Mouse (Mus musculus) stomach, embryonic 15.5 days (tissue): ENCODE measurements at regions not wholly inside any gene's neighbourhood (a gene's known extent, or its start where the extent isn't known, plus 50 kb on each side); places are given as distances from the start of the nearest gene placed in this dataset.

Experiments
- ATAC-seq: fragments of 200-750 bp; cut with Nextera tagmentation; 2 replicates; pipeline ENCODE4 v1.8.0; 2017; ENCODE audit warnings: low read depth, moderate number of reproducible peaks, moderate TSS enrichment; ENCODE audit not compliant: insufficient read depth, low FRiP score
- H3K27ac ChIP-seq: fragments of 300-500 bp; sonication (generic); 2 replicates; pipeline ENCODE4 v1.5.1; 2015; ENCODE audit warnings: mild to moderate bottlenecking, inconsistent platforms
- H3K27me3 ChIP-seq: fragments of 300-500 bp; sonication (generic); replicated peaks from 2 replicates; pipeline ENCODE4 v1.6.1; 2015; ENCODE audit warnings: inconsistent platforms
- H3K36me3 ChIP-seq: fragments of 300-500 bp; sonication (generic); 2 replicates; pipeline ENCODE4 v1.6.1; 2015; ENCODE audit warnings: inconsistent platforms
- H3K4me1 ChIP-seq: fragments of 300-500 bp; sonication (generic); 2 replicates; pipeline ENCODE4 v1.6.1; 2015; ENCODE audit warnings: inconsistent platforms
- H3K4me2 ChIP-seq: fragments of 300-500 bp; sonication (generic); 2 replicates; pipeline ENCODE4 v1.6.1; 2015; ENCODE audit warnings: mild to moderate bottlenecking, inconsistent platforms
- H3K4me3 ChIP-seq: fragments of 300-500 bp; sonication (generic); replicated peaks from 2 replicates; pipeline ENCODE4 v1.5.1; 2015; ENCODE audit warnings: inconsistent platforms
- H3K9ac ChIP-seq: fragments of 300-500 bp; sonication (generic); 2 replicates; pipeline ENCODE4 v1.6.1; 2015; ENCODE audit warnings: inconsistent platforms
- H3K9me3 ChIP-seq: fragments of 300-500 bp; sonication (generic); 2 replicates; pipeline ENCODE4 v1.6.1; 2016; ENCODE audit warnings: inconsistent platforms
- WGBS: fragments of 180-500 bp; shearing (Covaris S2); methylation state at CpG from one replicate; pipeline ENCODE4 v1.1.7; 2015; 5-methylcytosine and 5-hydroxymethylcytosine counted together

DNA sequence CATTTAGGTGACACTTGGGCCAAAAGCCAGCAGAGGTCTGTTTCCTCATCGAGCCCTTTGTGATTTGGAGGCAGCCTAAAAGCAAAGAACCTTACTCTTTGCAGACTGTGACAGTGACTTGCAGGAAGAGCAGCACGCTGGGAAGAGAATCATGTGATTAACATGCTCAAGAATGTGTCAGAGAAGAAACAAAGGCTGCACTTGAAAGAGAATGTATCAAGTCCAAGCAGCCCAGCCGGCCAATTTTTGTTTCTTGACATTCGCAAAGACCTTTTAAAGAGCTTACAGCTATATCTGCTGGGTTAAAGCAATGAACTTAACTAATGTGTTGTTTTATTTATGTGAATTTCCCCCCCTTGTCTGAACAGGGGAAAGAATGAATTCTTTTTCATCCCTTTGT is 203.8 kb upstream of the Map3k7 start:
- Histone ChIP-seq H3K9me3 (no peaks in the 10 kb centered on the region), H3K27ac (no peak overlapping the region), H3K36me3 (no peaks in the 10 kb centered on the region), H3K9ac (no peak overlapping the region), H3K4me1 (0 out of 2 replicates have a peak, but pooled peaks cover 8% of the 10 kb centered on the region), H3K4me3 (no peak overlapping the region), H3K27me3 (no peaks in the 10 kb centered on the region), H3K4me2 (no peak overlapping the region)
- ATAC-seq, result no peak
- WGBS, result 37% methylated on average over 4 of the region's 4 CpGs

DNA sequence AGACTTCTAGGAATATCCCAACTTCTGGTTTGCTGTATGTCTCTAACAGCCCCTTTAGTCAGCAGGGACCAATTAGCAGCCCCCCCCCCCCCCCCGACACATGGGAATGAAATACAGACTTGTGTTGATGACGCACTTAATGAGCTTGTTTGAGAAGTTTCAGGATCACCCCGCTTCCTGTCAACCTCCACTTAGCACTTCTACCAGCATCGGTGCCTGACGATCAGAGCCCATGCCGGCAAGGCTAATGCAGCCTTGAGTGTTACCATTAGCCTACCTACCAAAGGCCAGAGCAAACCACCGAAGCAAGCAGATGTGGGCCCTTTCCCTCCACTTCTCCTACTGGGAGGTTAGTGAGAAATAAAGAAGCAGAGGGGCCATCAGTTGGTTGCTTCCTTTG is 201.7 kb upstream of the Map3k7 start:
- Histone ChIP-seq H3K27ac (no peak overlapping the region), H3K4me1 (0 out of 2 replicates have a peak, but pooled peaks cover 8% of the 10 kb centered on the region), H3K27me3 (no peaks in the 10 kb centered on the region), H3K9ac (no peak overlapping the region), H3K4me3 (no peak overlapping the region), H3K4me2 (no peak overlapping the region), H3K9me3 (no peaks in the 10 kb centered on the region), H3K36me3 (no peaks in the 10 kb centered on the region)
- ATAC-seq, result no peak
- WGBS, result 64% methylated on average over 7 of the region's 7 CpGs

- H3K36me3 ChIP-seq, result no peaks in the 10 kb centered on the region
- H3K4me2 ChIP-seq, result no peak overlapping the region
- H3K27me3 ChIP-seq, result no peaks in the 10 kb centered on the region
- H3K9me3 ChIP-seq, result no peaks in the 10 kb centered on the region
- no peaks in the 10 kb centered on the region for H3K4me1 ChIP-seq
- no peak overlapping the region for H3K27ac ChIP-seq
- H3K4me3 ChIP-seq, result no peak overlapping the region
- no peak overlapping the region for H3K9ac ChIP-seq
- WGBS, result 36% methylated on average over 6 of the region's 6 CpGs
- ATAC-seq, result peak; percentile 50; the same call in 1 of the 2 replicates
These were observed 195.8 kb upstream of the Map3k7 start for GRCm38 (mm10) chr4:31768026-31768626.

- WGBS, result 80% methylated on average over 4 of the region's 4 CpGs
- H3K27me3 ChIP-seq, result no peaks in the 10 kb centered on the region
- H3K4me1 ChIP-seq, result no peaks in the 10 kb centered on the region
- ATAC-seq, result no peak
- no peaks in the 10 kb centered on the region for H3K9me3 ChIP-seq
- H3K27ac ChIP-seq, result peak overlapping the region; percentile 26; the same call in 1 of the 2 replicates
- no peak overlapping the region for H3K4me2 ChIP-seq
- H3K9ac ChIP-seq, result no peak overlapping the region
- no peak overlapping the region for H3K4me3 ChIP-seq
- H3K36me3 ChIP-seq, result no peaks in the 10 kb centered on the region
These were observed 194.6 kb upstream of the Map3k7 start for GRCm38 (mm10) chr4:31769325-31769724.

DNA sequence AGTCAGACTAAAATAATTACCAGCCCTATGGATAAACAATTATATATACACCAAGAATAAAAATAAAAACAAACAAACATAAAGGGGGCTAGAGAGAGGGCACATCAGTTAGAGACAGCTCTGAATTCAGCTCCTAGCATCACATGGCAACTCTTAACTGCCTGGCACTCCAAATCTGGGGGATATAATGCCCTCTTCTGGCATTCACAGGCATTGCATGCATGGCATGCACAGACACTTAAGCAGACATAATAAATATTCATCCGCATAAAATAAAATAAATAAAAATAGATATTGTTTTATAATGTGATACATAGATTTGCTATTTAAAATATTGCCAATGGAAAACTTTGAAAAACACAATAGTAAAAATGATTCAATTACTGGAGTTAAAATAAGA is 177.6 kb upstream of the Map3k7 start:
- Histone ChIP-seq H3K9ac (no peak overlapping the region), H3K27ac (no peak overlapping the region), H3K36me3 (no peaks in the 10 kb centered on the region), H3K4me1 (no peaks in the 10 kb centered on the region), H3K27me3 (no peaks in the 10 kb centered on the region), H3K4me2 (no peak overlapping the region), H3K9me3 (no peaks in the 10 kb centered on the region), H3K4me3 (no peak overlapping the region)
- ATAC-seq, result no peak
- WGBS, result 77% methylated on average over 1 of the region's 1 CpGs

- no peak overlapping the region for H3K27ac ChIP-seq
- no peaks in the 10 kb centered on the region for H3K9me3 ChIP-seq
- ATAC-seq, result no peak
- H3K4me2 ChIP-seq, result no peak overlapping the region
- 90% methylated on average over 3 of the region's 3 CpGs for WGBS
- H3K36me3 ChIP-seq, result no peaks in the 10 kb centered on the region
- no peak overlapping the region for H3K4me3 ChIP-seq
- no peaks in the 10 kb centered on the region for H3K27me3 ChIP-seq
- H3K4me1 ChIP-seq, result no peaks in the 10 kb centered on the region
- H3K9ac ChIP-seq, result no peak overlapping the region
These were observed 146.2 kb upstream of the Map3k7 start for GRCm38 (mm10) chr4:31817574-31818240.

DNA sequence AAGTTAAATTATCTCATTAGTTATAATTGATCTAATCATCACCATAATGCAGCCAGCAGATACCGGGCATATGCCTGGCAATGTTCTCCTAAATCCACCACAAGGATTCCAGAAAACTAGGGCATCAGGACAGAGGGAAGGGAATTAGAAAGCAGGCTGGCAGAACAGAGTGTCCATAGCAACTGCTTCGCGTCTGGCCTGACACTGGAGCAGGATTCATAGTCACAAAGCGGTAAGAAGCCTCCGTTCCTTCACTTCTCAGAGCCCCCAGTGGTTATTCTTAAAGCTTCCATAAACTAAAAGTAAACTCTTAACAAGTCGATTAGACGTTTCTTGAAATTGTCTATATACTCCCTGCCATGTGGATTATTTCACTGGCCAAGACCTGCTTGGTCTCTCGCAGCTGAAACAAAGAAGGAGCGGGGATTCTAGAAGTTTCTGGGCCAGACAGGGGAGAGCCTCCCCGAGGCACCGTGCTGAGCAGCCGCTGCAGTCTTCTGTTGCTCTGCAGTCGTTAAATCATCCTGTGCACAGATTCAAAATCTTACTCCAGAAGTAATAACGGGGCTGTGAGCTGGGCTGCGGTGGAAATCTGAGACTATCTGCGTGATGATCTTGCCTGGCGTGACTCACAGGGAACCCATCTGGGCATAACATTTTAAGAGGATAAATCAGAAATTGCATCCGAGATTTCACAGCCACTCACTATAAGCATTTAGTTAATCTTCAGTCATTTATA is 144.2 kb upstream of the Map3k7 start:
- no peaks in the 10 kb centered on the region for H3K9me3 ChIP-seq
- no peaks in the 10 kb centered on the region for H3K36me3 ChIP-seq
- H3K9ac ChIP-seq, result no peak overlapping the region
- peaks cover 7% of the 10 kb centered on the region; the same call in 1 of the 2 replicates for H3K4me1 ChIP-seq
- no peak overlapping the region for H3K4me3 ChIP-seq
- 50% methylated on average over 18 of the region's 18 CpGs for WGBS
- no peak for ATAC-seq
- peak overlapping the region; percentile 12; the same call in 1 of the 2 replicates for H3K4me2 ChIP-seq
- no peaks in the 10 kb centered on the region for H3K27me3 ChIP-seq
- H3K27ac ChIP-seq, result no peak overlapping the region

DNA sequence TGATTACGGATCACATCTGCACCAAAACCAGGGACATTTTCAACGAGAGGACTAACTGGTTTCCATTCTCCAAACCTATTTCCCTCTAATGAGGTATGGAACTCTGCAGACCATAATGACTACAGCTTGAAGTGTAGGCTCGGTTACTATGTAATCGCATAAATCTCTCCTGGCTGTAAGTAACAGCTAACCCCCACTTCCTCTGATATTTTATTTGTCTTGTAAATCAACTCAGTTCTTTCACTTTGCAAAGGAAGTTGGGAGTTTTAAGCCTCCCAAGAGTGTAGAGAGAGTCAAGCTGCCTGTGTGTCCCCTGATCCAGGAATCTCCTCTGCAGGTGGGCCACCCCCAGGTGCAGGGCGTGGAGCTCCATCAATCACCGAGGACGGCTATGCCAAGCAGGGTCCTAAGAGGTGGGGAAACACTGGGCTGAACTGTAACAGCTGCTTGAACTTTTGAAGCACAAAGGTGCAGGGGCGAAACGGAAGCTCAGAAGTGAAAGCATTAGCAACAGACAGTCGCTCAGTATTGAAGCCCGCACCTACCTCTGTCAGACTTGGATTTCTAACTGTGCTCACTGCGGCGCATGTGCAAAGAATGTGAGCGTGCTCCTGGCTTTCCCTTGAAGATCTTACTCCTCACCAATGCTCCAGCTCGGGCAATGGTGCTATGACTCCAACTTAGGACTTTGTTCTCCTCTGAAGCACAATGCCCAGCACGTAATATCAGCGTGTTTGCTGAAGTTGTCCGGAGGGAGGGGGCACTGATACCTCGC is 140.1 kb upstream of the Map3k7 start:
- H3K9me3 ChIP-seq, result no peaks in the 10 kb centered on the region
- H3K4me3 ChIP-seq, result peak overlapping the region; percentile 30
- peaks cover 7% of the 10 kb centered on the region; the same call in 1 of the 2 replicates for H3K4me1 ChIP-seq
- no peaks in the 10 kb centered on the region for H3K27me3 ChIP-seq
- H3K9ac ChIP-seq, result no peak overlapping the region
- peak overlapping the region; percentile 66 for H3K4me2 ChIP-seq
- H3K36me3 ChIP-seq, result no peaks in the 10 kb centered on the region
- ATAC-seq, result peak; percentile 32; the same call in 1 of the 2 replicates
- WGBS, result 31% methylated on average over 19 of the region's 19 CpGs
- 0 out of 2 replicates have a peak overlapping the region, but pooled peaks have one; percentile 16 for H3K27ac ChIP-seq

GRCm38 (mm10) chr4:31824518-31825437 is 139.1 kb upstream of the Map3k7 start:
- Histone ChIP-seq H3K4me1 (peaks cover 7% of the 10 kb centered on the region; the same call in 1 of the 2 replicates), H3K36me3 (no peaks in the 10 kb centered on the region), H3K9me3 (no peaks in the 10 kb centered on the region), H3K27ac (no peak overlapping the region), H3K4me3 (peak overlapping the region; percentile 30; the same call in 1 of the 2 replicates), H3K4me2 (peak overlapping the region; percentile 66), H3K9ac (no peak overlapping the region), H3K27me3 (no peaks in the 10 kb centered on the region)
- ATAC-seq, result no peak
- WGBS, result 51% methylated on average over 14 of the region's 14 CpGs

GRCm38 (mm10) chr4:31825438-31825830 is 138.5 kb upstream of the Map3k7 start:
- Histone ChIP-seq H3K36me3 (no peaks in the 10 kb centered on the region), H3K27me3 (no peaks in the 10 kb centered on the region), H3K9me3 (no peaks in the 10 kb centered on the region), H3K4me3 (no peak overlapping the region), H3K9ac (no peak overlapping the region), H3K27ac (no peak overlapping the region), H3K4me1 (peaks cover 7% of the 10 kb centered on the region; the same call in 1 of the 2 replicates), H3K4me2 (no peak overlapping the region)
- WGBS, result 68% methylated on average over 3 of the region's 3 CpGs
- ATAC-seq, result no peak

DNA sequence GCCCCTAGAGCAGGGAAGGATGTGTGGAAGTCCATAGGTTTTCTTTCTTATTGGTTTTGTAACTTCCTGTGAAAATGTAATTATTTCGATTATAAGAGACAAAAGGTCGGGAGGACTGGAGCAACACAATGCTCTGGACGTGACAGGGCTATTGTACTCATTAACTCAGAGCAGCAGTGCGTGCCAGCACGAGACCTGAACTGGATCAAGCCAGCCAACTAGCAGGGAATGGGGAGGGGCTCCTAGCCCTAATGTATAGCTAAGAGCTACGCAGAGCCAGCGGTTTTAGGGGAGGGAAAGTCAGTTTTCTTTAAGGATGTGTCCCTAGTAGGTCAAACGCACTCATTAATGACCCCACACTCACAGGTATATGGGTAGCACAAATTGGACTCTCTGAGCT is 137.2 kb upstream of the Map3k7 start:
- peaks cover 7% of the 10 kb centered on the region; the same call in 1 of the 2 replicates for H3K4me1 ChIP-seq
- WGBS, result 82% methylated on average over 8 of the region's 8 CpGs
- H3K36me3 ChIP-seq, result no peaks in the 10 kb centered on the region
- H3K27me3 ChIP-seq, result no peaks in the 10 kb centered on the region
- no peak overlapping the region for H3K4me2 ChIP-seq
- no peak overlapping the region for H3K27ac ChIP-seq
- H3K4me3 ChIP-seq, result no peak overlapping the region
- no peaks in the 10 kb centered on the region for H3K9me3 ChIP-seq
- no peak for ATAC-seq
- H3K9ac ChIP-seq, result no peak overlapping the region
